Mouse (Mus musculus) thymus, adult 2 months (tissue): ENCODE data around the gene Rgcc.

Source experiments
- CTCF ChIP-seq: fragments of 200-500 bp; IDR thresholded peaks from 2 replicates; pipeline ENCODE4 v1.5.1; 2012; ENCODE audit warnings: mild to moderate bottlenecking, control low read depth, low read length, moderate library complexity, borderline replicate concordance; ENCODE audit not compliant: control insufficient read depth, poor library complexity, insufficient read depth; ENCODE audit errors: extremely low read depth
- POLR2A ChIP-seq: fragments of 200-500 bp; IDR thresholded peaks from 2 replicates; pipeline ENCODE4 v1.6.1; 2012; ENCODE audit warnings: mild to moderate bottlenecking, low read length, control low read depth, moderate library complexity; ENCODE audit not compliant: control insufficient read depth, poor library complexity, insufficient read depth; ENCODE audit errors: extremely low read depth

DNA sequence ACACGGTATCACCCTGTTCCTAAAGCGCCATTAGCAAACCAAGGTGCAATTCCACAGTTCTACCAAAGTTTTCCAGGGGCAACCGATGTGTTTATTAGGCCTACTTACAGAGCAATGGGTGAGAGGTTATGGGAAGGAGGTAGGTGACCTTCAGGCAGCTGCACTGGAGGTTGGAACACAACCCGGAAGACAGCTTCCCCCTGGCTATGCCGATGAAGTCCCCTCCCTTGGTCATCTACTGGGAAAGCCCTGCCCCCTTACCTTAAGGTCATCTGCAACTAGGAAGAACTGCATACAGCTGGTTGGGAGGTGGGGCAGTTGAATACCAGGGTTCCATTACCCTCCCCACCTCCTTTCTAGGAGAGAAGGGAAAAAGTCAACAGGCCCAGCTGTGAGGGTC, 15.9 kb downstream of the Rgcc start:
- TF ChIP-seq CTCF (no peak), POLR2A (no peak)
